Mouse (Mus musculus) thymus, adult 2 months (tissue): ENCODE data around the gene Olfr669. TPM values are rescaled to one million over a fixed set of nuclear protein-coding genes. Genes with fewer than 3 reads are reported as not detected.
"Not testable (repeated sequence)": the region's sequence is repeated elsewhere in the genome, so short reads cannot be mapped to it uniquely, and the experiment has no call there.

Source experiments
- DNase-seq: peaks from one replicate; pipeline ENCODE4 v3.0.0; 2021
- H3K27ac ChIP-seq: fragments of 200-500 bp; 2 replicates; pipeline ENCODE4 v1.5.1; 2012; ENCODE audit warnings: low read length, control low read depth; ENCODE audit not compliant: control insufficient read depth, insufficient read depth
- H3K27me3 ChIP-seq: fragments of 200-500 bp; 2 replicates; pipeline ENCODE4 v1.6.1; 2012; ENCODE audit warnings: mild to moderate bottlenecking, low read length, moderate library complexity, mixed read lengths; ENCODE audit not compliant: control insufficient read depth, insufficient read depth
- H3K36me3 ChIP-seq: fragments of 200-500 bp; 2 replicates; pipeline ENCODE4 v1.6.1; 2012; ENCODE audit warnings: mild to moderate bottlenecking, low read length, moderate library complexity; ENCODE audit not compliant: control insufficient read depth, insufficient read depth
- H3K4me1 ChIP-seq: fragments of 200-500 bp; replicated peaks from 2 replicates; pipeline ENCODE4 v1.6.1; 2012; ENCODE audit warnings: low read length; ENCODE audit not compliant: control insufficient read depth, insufficient read depth
- H3K4me3 ChIP-seq: fragments of 200-500 bp; 2 replicates; pipeline ENCODE4 v1.5.1; 2012; ENCODE audit warnings: mild to moderate bottlenecking, low read length, control low read depth, moderate library complexity; ENCODE audit not compliant: control insufficient read depth, insufficient read depth
- CTCF ChIP-seq: fragments of 200-500 bp; IDR thresholded peaks from 2 replicates; pipeline ENCODE4 v1.5.1; 2012; ENCODE audit warnings: mild to moderate bottlenecking, control low read depth, low read length, moderate library complexity, borderline replicate concordance; ENCODE audit not compliant: control insufficient read depth, poor library complexity, insufficient read depth; ENCODE audit errors: extremely low read depth
- POLR2A ChIP-seq: fragments of 200-500 bp; IDR thresholded peaks from 2 replicates; pipeline ENCODE4 v1.6.1; 2012; ENCODE audit warnings: mild to moderate bottlenecking, low read length, control low read depth, moderate library complexity; ENCODE audit not compliant: control insufficient read depth, poor library complexity, insufficient read depth; ENCODE audit errors: extremely low read depth
- WGBS: fragments of 180-500 bp; shearing (Covaris S2); methylation state at CpG from one replicate; pipeline ENCODE4 v1.1.7; 2018; 5-methylcytosine and 5-hydroxymethylcytosine counted together
- polyA plus RNA-seq: library from polyadenylated mRNA; depleted of rRNA; stranded (reverse); fragments of >200 nt; gene quantifications from 2 replicates; pipeline ENCODE4 v1.2.3, GENCODE M21; 2012; rRNA removed

Olfr669 gene
- not detected in 2 replicates for polyA plus RNA-seq

DNA sequence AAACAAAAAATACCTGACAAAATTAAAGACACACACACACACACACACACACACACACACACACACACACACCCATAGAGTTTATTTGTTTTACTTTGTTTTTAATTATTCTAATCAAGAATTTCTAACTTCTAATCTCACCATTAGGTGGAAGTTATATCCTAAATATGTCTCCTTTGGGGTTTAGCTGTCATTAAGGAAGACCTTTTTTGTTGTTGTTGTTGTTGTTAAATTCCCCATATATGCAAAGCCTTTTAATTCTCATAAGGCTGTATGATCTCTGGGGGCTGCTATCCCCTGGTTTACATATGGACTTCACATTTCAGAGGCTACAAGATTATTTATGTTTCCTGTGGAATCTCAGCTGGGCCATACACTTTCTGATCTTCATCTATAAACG is at the start of gene Olfr669:
TSS of gene Olfr669 (plus strand) at position 301 of the 400 bp plus-strand sequence.
- Histone ChIP-seq H3K27me3 (no peaks in the 10 kb centered on the region), H3K27ac (no peak within 1 kb of the TSS), H3K4me1 (no peaks in the 10 kb centered on the region), H3K36me3 (no peaks in the 10 kb centered on the region), H3K4me3 (no peak within 1 kb of the TSS)
- no peak for TF ChIP-seq POLR2A
- TF ChIP-seq CTCF, result no peak
- WGBS, result 96% methylated on average over 1 of the region's 1 CpGs
- DNase-seq, result no peak

DNA sequence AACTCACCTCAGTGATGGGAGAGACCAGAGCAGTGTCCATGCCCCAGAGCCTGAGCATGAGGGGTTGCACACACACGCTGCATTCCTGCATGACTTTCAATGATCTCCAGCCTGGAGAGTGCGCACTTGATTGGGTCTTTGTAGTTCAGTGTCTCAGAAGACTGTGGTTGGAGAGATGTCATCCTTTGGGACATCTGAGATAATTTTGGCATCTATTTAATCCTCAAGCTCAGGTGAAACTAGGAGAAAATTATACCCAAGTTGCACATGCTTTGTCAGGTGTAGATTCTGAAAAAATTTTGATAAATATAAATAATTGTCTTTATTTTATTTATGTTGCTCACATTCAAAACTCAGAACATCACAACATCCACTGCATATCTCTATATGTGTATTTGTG is 38.2 kb upstream of the Olfr669 start, which contains the start of gene Olfr666:
TSS of gene Olfr666 (minus strand) at position 101 of the 400 bp plus-strand sequence.
- no peak for DNase-seq
- TF ChIP-seq POLR2A (no peak), CTCF (no peak)
- Histone ChIP-seq H3K4me3 (no peak within 1 kb of the TSS), H3K27me3 (no peaks in the 10 kb centered on the region), H3K36me3 (no peaks in the 10 kb centered on the region), H3K27ac (no peak within 1 kb of the TSS), H3K4me1 (no peaks in the 10 kb centered on the region)
- 90% methylated on average over 2 of the region's 2 CpGs for WGBS

DNA sequence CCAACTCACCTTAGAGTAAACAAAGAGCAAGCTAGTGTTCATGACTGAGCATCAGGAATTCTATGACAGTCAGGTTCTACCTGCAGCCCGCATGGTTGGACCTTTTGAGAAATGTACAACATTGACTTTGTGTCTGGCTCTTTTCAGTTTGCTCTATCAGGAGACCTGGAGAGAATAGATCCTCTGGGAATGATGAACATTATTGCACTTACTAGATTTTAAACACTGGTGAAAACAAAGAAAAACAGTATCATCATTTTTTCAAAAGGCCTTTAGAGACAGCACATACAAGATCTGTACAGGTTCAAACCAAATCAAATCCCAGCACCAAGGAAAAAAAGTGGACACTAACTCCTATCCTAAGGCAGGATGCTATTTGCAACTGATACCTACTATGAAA is 12.7 kb upstream of the Olfr669 start, which contains the start of gene Olfr667:
TSS of gene Olfr667 (minus strand) at position 101 of the 400 bp plus-strand sequence.
- Histone ChIP-seq H3K27ac (no peak within 1 kb of the TSS), H3K27me3 (no peaks in the 10 kb centered on the region), H3K36me3 (no peaks in the 10 kb centered on the region), H3K4me1 (no peaks in the 10 kb centered on the region), H3K4me3 (no peak within 1 kb of the TSS)
- 95% methylated on average over 1 of the region's 1 CpGs for WGBS
- no peak for TF ChIP-seq CTCF
- no peak for TF ChIP-seq POLR2A
- DNase-seq, result no peak

DNA sequence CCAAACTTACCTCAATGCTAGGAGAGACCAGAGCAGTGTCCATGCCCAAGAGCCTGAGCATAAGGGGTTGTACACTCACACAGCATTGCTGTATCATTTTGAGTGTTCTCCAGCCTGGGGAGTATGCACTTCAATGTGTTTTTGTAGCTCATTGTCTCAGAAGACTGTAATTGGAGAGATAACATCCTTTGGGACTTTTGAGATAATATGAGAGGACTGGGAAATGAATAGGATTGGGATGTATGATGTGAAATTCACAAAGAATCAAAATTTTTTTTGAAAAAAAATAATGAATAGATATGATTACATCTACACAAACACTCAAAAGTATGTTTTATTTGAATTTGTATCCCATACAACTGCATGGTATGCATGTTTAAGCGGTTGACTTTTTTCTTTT is 6.1 kb upstream of the Olfr669 start, which contains the start of gene Olfr668:
TSS of gene Olfr668 (minus strand) at position 101 of the 400 bp plus-strand sequence.
- 75% methylated on average over 1 of the region's 1 CpGs for WGBS

DNA sequence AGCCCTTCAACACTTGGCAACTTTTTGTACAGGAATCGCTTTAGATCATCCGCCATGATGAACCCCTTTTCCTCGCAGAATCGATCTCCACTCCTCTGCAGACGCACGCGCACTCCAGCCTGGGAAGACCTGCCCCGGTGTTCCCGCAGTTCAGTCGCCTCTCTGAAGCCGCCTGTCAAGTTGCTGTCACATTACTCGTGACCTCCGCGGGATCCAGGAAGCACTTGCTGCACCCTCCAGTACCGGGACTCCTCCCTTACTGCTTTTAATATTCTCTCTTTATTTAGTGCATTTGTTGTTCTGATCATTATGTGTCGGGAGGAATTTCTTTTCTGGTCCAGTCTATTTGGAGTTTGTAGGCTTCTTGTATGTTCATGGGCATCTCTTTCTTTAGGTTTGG is 16.2 kb downstream of the Olfr669 start:
- 95% methylated on average over 16 of the region's 16 CpGs for WGBS
- not testable (repeated sequence) for H3K4me3 ChIP-seq, H3K27ac ChIP-seq, H3K36me3 ChIP-seq, DNase-seq, H3K27me3 ChIP-seq, H3K4me1 ChIP-seq

More for the DNA sequence above, 6.1 kb upstream of the Olfr669 start, which contains the start of gene Olfr668:
- Histone ChIP-seq H3K36me3 (no peaks in the 10 kb centered on the region), H3K4me3 (no peak within 1 kb of the TSS), H3K27me3 (no peaks in the 10 kb centered on the region), H3K27ac (no peak within 1 kb of the TSS), H3K4me1 (no peaks in the 10 kb centered on the region)
- TF ChIP-seq CTCF (no peak), POLR2A (no peak)
- DNase-seq, result no peak

DNA sequence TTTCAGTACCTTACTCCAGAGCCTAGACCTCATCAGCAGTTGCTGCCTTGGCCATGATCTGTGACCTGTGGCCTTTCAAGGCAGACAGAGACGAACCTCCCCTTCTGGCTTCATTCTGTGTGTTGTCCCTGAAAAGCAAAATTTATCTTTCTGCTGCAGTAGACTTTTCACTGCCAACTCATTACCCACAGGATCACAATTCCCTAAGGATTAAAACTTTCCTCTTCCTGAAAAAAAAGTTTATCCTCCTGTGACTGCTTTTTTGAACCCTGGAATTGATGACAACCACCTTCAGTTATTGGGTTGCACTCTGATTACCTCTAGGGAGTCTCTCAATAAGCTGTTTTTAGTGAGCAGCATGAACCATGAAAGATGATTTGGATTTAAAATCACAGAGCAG is 28.5 kb downstream of the Olfr669 start, which contains the start of gene Olfr670:
TSS of gene Olfr670 (minus strand) at position 101 of the 400 bp plus-strand sequence.
- 72% methylated on average over 1 of the region's 1 CpGs for WGBS
- TF ChIP-seq CTCF (no peak), POLR2A (no peak)
- no peak for DNase-seq

DNA sequence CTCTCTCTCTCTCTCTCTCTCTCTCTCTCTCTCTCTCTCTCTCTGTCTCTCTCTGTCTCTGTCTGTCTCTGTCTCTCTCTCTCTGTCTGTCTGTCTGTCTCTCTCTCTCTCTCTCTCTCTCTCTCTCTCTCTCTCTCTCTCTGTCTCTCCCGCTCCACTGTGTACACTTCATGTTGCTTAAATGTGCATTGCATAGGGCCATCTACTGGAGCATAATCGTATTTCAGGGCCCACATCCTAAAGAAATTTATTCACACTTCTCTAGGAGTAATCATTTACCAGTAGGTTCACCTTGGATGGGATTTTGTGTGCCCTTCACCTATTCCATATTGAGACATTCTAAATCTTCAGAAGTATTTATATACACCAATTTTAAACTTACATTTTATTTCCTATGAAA is 38.5 kb downstream of the Olfr669 start:
- not testable (repeated sequence) for DNase-seq, H3K4me3 ChIP-seq, H3K27me3 ChIP-seq, H3K36me3 ChIP-seq, H3K4me1 ChIP-seq, H3K27ac ChIP-seq
- WGBS, result 62% methylated on average over 2 of the region's 2 CpGs

More for the DNA sequence above, 28.5 kb downstream of the Olfr669 start, which contains the start of gene Olfr670:
- Histone ChIP-seq H3K27ac (no peak within 1 kb of the TSS), H3K4me3 (no peak within 1 kb of the TSS), H3K27me3 (no peaks in the 10 kb centered on the region), H3K36me3 (no peaks in the 10 kb centered on the region), H3K4me1 (no peaks in the 10 kb centered on the region)
